Mouse (Mus musculus) adrenal gland, postnatal 14 days (tissue): ENCODE results near the gene B230104I21Rik. TPM values are rescaled to one million over a fixed set of nuclear protein-coding genes. Genes with fewer than 3 reads are reported as not detected.

Experiments
- DNase-seq: peaks from one replicate; pipeline ENCODE4 v3.0.0; 2021; ENCODE audit warnings: mixed read lengths
- long read RNA-seq, 2 experiments: library from polyadenylated mRNA; stranded (forward); transcript quantifications; one replicate each; pipeline ENCODE4 v2.0.0; 2021
- total RNA-seq: library from RNA; stranded (reverse); gene quantifications from 2 replicates; pipeline ENCODE4 v1.2.3, GENCODE M21; 2021

Gene B230104I21Rik
- not detected in 2 replicates for total RNA-seq
- long read RNA-seq, experiment 1: 0 reads
- long read RNA-seq, experiment 2: 0 reads

DNA sequence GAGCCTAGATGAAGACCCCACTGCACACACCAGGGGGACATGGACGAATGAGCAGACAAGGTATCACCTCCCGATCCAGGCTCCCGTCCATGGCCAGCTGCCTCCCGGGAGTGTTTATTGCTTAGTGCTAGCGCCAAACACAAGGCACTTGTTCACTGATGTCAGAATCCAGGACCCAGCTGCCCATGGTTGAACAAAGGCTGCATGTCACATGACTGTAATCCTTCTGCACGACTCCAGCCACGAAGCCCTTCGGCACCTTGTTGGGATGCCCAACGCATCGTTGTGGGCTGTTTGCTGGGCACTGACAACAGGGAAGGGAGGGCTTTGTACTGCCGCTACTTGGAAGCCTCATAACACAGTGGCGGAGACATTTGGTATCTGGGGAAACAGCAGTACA, at the start of gene B230104I21Rik:
Gene B230104I21Rik (plus strand): TSS at position 367 of the 400 bp plus-strand sequence.
- no peak for DNase-seq

DNA sequence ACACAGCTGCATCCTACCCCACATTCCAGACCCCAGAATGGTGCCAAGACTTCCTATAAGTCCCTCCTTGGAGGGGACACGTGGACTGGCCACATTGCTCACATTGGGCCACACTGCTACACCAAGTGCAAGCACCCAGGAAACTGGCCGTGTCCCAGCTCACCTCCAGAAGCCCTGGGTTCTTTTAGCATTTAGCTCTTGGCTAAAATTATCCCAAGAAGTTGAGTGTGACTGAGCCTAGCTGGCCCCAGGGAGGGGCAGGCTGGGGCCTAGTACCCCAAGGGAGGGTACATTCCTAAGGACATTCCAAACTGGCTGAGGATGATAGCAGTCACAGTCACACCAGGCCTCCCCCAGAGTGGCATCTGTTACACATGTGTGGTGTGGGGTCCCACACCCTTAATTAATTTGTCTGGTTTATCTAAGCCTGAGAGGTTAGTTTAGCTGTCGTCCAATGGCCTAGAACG, 42.2 kb upstream of the B230104I21Rik start:
- no peak for DNase-seq

DNA sequence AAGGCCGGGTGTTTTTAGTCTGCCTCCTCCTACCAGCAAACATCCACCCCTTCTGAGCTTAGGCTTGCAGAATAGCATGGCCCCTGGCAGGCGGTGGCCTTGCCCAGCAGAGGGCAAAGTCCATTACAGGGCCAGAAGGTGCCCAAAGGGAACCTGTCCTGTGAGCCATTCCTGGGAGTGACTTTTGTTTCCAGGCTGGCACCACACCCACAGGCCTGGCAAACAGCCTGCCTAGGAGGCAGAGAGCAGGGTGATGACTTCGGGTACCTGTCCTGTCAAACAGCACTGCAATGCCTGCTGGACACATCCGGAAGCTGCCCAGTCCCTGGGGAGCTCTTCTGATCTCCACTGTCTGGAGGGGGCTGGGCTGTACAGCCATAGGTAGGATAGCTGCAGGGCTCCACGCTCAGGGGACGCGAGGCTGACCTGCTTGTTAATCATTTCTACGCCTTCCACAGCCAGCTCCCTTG, 41.6 kb upstream of the B230104I21Rik start:
- no peak for DNase-seq

DNA sequence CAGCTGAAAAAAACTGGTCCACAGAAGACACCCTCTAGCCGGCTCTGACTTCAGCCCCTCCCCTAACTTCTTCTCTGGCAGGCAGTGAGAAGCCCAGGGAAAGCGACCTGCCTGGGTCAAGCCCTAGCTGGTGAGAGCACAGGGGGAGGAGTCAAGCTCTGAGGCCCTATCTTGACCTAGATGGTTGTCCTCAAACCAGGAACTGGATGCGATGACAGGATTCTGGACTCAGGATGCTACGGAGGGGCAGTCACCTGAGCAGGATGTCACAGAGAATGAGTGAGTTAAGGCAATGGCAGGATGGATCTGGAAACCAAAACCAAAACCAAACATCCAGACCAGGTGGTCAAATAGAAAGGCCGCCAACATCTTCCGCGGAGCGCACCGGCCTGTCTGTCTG, 38.2 kb upstream of the B230104I21Rik start:
- no peak for DNase-seq

DNA sequence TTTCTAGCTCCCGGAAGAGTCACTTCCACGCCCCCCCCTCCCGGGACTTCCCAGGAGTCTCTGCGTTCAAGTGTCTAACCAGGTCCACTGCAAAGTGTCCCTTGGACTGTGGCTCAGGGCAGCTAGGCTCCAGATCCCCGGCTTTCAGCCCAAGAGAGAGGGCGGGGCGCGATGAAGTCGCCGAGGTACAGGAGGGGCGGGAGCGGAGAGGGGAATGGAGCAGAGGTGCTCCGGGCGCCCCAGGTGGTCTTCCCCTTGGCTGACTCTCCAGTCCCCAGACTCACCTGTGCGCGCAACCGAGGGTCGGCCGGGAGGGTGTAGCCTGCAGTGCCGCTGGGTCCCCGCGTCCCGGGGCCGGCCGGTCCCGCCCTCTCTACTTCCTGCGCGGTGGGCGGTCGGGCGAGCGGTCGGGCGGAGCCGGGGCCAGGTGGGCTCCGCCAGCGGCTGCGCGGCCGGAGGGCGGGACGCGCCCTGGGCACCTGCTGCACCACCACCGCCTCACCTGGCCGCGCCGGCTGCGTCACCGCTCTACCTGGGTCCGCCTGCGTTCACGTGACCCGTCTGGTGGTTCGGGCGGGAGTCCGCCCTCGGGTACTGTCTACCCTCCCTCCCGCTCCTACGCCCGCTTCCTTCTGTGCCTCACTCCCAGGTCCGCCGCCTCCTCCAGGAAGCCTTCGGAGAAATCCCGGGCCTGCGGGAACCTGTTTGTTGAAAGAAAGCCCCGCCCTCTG, 36.2 kb upstream of the B230104I21Rik start:
- DNase-seq: peak; percentile 22

DNA sequence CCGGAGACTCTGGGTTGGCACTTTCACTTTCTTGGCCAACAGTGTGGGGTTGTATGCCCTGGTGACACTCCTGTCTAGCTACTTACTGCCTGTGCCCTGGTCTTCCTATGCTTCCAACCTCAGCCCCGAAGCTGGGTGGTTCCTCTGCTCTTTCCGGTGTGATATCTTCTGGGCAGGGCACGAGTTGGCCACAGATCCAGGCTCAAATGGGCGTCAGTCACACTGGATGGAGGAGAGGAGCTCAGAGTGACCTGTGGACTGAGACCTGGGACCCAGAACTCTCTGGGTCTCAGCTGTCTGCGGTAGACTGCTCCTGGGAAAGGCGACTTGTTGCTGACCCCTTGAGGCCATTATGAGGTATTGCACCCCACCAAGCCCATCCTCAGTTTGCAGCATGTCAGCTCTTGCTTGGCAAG, 34.5 kb upstream of the B230104I21Rik start, which contains the start of gene Arhgef16:
Gene Arhgef16 (minus strand): TSS at position 211 of the 416 bp plus-strand sequence.
- peak; percentile 41 for DNase-seq

DNA sequence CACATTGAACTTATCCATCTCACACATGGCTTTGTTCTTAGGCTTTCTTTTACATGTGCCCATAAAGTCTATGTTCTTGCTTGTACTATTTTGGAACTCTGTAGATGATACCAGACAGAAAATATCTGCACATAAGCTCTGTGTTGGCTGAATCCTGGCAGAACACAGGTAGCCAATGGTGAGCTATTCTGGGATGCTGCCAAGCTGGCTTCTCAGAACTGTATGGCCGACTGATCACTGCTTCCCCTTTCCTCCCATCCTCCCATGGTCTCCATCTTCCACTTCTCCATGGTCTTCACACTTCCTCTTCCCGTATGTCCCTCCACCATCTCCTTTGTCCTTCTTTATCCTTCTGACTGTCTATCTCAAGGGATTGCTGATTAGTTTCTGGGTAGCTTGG, 26.8 kb upstream of the B230104I21Rik start:
- no peak for DNase-seq

DNA sequence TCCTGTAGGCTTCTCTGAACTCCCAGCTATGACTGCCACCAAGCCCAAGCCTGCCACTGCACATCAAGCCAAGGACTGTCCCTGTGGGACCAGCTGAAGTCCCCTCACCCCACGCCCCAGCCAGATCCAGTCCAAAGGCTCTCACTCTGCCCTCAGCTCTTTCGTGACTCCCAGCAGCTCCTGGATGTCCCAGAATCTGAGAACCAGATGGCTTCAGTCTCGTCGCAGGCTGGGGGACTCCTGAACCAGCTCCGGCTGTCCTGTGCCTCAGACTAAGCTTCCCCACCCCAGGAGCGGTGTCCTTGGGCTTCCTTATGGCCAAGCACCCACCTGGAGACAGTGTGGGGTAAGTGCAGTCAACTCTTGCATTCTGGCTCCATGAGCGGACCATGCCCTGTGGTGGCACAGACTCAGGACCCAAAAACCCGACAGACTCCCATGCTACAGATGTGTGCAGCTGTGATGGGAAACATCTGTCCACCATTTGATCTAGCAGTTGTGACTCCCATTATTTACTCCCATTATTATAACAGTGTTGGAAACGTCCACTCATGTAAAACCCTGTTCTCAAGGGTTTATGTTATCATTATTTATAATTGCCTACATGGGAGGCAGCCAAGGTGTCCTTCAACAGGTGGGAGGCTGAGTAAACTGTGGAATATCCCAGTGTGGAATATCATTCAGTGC, 25.2 kb upstream of the B230104I21Rik start:
- no peak for DNase-seq

DNA sequence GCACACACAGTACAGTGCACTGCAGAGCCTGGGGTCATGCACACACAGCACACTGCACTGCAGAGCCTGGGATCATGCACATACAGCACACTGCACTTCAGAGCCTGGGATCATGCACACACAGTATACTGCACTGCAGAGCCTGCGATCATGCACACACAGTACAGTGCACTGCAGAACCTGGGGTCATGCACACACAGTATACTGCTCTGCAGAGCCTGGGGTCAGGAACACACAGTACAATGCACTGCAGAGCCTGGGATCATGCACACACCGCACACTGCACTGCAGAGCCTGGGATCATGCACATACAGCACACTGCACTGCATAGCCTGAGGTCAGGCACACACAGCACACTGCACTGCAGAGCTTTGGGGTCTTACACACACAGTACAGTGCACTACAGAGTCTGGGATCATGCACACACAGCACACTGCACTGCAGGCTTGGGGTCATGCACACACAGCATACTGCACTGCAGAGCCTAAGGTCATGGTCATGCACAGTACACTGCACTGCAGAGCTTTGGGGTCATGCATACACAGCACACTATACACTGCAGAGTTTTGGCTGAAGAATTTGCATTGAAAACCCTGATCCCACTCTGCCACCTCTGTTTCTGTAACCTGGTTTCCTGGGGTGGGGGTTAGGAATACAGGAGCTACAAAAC, 23.6 kb upstream of the B230104I21Rik start:
- no peak for DNase-seq

DNA sequence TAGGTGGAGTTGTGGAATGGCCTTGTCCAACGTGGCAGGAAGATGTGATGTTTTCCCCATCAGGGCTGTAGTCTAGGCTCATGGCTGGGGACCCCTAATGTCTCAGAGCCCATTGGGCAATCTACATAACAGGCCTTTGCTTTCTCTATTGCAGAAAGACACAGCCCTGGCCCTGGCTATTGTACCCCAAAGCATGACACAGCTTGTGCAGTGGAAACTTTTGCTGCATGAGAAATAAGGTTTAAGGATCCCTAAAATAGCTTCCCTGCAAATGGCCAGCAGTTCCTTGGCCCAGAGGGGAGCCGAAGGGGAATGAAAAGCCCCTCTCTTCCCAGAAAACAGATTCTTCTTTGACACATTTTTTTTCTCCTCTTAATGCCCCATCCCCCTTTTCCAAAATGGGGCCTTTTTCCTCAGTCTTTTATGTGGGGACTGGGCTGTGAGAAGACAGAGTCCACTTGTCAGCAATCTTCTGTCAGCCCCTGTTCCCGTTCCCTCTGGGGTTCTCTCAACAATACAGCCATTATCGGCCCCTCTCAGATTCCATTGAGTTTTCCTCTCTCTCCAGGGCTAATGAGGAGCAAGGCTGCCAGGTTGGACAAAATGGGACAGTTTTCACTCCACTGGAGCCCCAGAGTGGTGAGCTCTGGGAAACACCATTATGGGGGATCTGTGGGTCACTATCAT, 22.8 kb upstream of the B230104I21Rik start:
- no peak for DNase-seq

DNA sequence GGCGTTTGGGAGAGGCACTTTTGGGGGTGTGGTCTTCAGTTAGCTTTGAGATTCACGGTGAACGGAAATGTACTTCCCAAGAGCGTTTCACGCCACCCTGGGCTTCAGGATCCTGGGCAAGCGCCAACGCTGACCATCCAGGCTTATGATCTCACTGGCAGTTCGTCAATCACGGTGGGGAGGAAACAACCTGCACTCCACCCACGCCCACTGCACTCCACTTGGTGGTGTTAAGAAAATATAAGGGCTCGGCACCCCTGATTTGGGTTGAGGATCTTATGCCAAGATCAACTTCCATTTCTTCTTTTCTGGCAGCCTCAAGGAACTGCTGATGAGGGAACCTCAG, 22.3 kb upstream of the B230104I21Rik start:
- no peak for DNase-seq

DNA sequence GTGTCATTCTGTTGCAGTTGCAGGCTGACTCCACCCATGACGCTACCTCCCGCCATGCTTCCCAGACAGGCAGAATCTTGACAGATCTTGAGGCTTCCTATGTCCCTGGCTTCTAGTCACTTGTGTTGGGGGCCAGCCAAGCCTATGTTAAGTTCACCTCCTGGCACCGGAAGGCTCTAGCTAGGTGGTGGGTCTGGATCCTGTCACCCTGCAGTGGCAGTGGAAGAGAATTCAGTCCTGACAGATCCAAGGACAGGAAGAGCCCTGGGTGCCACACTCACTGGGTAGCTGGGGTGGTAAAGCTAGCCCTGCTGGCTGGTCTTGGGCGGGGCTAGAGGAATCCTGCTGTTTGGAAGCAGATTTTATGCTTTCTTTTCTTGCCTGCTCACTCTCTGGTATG, 10.5 kb upstream of the B230104I21Rik start:
- no peak for DNase-seq

DNA sequence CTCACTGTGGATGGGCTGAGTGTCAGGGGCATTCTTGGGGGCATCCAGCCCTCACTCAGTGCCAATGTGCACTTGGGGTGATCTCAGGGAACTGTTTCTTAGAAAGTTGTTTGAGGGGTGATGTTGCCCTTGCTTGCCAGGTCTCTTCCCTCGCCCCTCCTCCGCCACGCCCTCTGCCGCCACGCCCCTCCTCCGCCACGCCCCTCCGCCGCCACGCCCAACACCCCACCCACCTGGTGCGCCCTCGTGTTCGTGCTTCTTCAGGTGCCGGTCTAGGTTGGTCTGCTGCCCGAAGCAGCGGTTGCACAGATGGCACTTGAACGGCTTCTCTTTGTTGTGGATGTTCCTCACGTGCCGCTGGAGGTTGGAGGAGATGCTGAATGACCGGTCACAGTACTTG, 7.5 kb upstream of the B230104I21Rik start:
- DNase-seq: no peak

DNA sequence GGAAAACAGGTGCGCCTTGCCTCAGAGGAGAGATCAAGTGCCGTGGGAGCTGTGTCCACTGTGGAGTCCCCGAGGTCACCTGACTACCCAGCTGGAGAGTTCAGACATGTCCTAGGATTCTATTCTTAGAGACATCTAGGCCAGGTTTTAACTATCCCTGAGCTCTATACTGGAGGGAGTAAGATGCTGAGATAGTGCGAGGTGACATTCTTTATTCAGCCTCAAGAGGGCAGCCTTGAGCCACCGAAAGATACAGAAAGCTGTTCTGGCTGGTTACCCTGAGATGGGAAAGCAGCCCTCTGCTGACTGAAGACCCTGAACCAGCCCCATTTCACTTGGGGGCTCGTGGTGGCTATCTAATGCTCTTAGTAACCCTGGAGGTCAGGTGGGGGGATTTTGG, 7.1 kb upstream of the B230104I21Rik start:
- peak; percentile 69 for DNase-seq

DNA sequence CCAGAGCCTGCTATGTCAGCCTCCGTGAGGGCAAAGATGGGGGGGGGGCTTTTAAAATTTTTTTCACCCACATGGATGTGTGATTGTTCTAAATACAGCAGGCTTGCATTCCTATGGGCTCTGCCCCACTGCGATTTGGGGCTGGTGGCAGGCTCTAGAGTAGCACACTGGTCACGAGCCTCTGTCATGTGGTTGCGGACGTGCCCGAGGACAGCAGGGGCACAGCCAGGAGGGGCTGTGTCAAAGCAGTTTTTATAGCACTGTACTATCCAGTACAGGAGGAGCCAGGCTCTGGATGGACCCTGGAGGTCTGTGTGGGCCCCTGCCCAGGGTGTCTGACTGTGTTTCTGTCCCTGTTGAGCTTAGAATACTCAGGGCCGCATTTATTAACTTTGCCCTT, 5.9 kb upstream of the B230104I21Rik start:
- no peak for DNase-seq

DNA sequence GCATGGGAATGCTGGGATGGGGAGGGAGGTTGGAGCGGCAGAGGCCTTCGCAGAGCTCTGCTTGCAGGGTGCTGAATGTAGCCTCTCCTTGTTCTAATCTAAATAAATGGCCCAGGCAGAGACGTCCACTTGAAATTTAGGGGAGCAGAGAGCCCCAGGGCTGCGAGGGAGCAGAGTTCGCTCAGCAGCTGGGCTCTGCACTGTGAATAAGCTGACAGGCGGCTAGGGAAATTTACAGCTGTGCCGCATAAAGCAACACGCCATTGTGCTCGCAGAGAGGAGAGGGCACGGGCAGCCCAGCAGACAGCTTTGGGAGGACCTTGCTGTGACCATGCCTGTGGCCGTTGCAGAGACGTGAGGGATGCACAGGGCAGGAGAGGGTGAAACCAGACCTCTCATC, 4.7 kb upstream of the B230104I21Rik start:
- no peak for DNase-seq

DNA sequence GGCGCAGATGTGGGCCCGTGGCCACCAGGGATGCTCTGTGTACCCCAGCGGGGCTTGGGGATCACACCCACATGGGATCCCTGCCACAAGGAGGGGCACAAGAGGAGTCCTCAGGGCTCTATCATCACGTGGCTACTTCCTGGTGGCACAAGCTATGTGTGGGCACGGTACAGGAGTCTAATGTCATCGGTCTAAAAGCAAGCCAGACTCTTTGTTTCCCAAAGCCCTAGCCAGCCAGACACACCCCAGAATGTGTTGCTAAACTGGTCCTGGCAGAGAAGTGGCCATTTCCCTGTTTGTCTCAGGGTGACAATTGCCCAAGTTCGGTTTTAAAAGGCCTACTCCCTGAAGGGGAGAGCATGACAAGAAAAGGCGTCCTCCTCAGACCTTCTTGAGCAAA, 2.6 kb upstream of the B230104I21Rik start:
- DNase-seq: no peak

DNA sequence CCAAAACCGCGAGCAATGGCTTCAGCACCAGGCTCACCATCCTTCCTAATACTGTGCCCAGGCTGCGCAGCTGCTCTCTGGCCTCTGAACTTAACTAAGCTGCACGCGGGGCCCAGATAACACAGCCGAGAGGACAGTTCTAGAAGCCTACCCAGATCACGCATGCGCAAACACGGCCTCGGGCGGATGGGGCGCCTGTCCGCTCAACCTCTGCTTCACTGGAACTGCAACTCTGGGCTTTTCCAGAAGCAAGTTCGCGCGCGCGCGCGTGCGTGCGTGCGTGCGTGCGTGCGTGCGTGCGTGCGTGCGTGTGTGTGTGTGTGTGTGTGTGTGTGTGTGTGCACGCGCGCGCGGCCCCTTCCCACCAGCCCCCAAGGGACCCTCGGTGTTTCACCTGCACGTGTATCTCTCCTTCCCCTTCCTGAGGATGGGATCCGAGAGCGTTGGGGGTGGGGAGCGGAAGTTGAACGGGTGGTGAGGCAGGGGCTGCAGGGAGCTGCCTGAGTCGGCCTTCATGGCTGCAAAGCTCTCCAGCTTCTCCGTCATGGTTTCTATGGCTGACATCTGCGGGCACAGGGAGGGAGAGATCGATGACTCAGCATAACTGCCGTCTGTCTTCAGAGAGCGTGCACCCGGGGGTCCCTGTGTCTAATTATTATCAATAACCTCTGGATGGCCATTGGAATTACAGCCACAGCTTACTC, 1.1 kb upstream of the B230104I21Rik start:
- peak; percentile 71 for DNase-seq

DNA sequence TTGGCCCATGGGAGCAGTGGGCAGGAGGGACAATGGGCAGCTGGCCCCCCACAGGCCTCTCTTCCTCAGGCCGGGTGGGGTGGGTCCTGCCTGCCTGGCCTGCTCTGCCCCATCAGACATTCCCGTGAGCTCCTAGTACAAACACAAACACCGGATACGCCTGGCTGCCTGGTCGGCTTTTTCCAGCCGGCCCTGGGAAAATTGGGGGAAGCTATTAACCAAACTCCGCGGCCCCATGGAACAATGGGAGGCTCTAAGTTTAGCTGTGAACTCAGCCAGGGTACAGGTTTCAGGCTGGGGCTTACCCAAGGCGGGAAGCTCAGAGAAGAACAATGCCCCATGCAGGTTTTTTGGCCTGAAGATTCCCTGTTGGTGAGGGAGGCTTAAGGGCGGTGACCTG, 723 bp downstream of the B230104I21Rik start:
- DNase-seq: no peak

DNA sequence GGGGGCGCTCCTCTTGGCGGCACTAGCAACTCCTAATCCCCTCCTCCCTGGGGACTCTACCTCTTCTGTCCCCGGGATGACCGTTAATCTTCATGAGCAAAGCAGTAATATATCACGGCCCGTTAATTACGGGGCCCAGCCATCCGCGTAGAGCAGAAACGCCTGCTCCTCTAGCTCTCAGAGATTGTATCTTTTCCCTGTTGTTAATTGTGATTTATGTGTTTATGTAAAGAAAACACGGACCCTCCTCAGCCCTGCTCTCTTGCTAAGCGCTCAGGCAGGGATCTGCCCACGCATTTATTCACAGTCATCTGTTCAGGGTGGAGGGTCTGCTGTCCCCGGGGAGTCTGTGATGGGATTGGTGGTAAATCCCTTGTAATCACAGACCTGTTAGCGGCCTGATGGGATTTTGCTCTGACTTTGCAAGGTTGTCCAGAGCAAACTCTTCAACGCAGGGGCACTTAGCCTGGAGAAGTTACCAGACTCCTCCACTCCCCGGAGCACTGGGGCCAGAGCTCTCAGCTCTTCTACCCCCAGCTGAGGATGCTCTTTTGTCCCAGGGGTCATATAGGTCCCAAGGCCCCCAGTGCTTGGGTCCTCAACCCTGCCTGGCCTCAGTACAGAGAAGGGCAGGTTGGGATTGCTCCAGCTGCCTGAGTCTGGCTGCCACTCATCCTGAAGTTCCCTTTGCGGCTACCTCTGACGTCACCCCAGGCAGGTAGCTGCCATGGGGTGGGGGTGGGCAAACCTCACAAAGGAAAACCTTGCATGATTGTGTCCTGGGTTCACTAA, 11.0 kb downstream of the B230104I21Rik start:
- DNase-seq: no peak
